Mouse (Mus musculus) CD8-positive naive resting alpha-beta T cell, adult 2 months (primary cell): Measurements from ENCODE around the gene Dtx3.
A peak's percentile ranks its signal among the peaks of the same experiment; 100 is the strongest.

Source experiments
- DNase-seq, 2 experiments: peaks; one replicate each; pipeline ENCODE4 v3.0.0; 2022; ENCODE audit warnings: low read depth in 2 of 2, low spot score in 2 of 2

Gene Dtx3

DNA sequence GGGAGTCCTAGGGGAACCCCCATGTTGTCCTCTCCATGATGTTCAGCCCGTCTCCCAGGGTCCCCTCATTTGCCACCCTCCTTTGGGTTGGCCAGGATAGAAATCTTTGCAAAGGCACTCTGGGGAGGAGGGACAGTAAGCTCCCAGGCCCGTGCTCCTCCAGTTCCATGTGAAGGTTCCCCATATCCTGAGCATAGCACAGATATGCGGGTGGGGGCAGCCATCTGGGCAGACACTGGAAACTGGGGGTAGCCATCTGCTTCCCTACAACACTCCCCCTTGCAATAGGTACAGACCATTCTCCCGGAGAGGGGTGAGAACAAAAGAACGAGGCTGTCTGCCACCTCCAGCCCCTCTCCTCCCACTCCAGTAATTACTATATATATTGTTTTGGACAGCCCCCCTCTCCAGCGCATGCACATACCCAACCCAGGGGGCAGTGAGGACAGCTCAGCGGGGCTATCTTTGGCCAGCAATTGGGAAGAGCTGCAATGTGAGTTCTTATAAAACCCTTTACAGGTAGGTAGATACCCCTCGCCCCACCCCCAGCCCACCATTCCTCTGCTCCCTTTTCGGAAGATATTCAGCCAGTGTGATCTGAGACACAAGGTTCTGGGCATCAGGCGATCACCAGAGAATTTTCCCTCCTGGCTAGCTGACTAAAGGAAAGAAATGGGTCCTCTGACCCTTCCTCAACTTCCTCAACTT is 8.0 kb downstream of the Dtx3 start:
- no peak for DNase-seq

DNA sequence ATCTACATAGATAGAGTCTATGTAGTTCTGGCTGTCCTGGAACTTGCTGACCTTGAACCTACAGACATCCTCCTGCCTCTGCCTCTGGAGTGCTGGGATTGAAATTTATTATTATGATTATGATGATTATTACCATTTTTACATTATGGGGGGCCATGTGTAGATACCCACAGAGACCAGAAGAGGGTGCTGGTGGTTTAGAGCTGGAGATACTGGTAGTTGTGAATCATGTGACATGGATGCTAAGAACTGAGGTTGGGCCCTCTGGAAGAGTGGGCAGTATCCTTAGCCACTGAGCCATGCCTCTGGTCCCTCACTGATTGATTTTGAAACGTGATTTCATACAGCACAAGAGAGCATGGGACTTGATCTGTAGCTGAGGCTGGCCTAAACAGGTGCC is 9.1 kb downstream of the Dtx3 start:
- DNase-seq = no peak

DNA sequence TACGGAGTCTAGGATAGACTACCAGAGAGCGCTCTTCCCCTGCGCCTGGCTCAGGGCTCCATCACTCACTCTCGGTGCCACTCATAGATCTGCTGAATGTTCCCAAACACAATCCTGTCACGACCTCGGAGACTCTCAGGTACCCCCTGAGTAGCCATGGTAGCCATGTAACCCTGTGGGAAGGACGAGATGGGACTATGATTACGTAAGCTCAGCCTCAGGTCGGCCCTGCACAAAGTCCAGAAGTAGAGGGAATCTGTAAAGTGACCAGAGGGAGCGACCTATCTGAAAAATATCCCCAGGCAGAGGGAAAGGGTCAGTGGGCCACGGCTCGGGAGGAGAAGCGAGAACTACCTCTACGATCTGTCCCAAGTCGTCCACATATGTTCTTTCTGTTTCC is 10.0 kb downstream of the Dtx3 start:
- no peak for DNase-seq

DNA sequence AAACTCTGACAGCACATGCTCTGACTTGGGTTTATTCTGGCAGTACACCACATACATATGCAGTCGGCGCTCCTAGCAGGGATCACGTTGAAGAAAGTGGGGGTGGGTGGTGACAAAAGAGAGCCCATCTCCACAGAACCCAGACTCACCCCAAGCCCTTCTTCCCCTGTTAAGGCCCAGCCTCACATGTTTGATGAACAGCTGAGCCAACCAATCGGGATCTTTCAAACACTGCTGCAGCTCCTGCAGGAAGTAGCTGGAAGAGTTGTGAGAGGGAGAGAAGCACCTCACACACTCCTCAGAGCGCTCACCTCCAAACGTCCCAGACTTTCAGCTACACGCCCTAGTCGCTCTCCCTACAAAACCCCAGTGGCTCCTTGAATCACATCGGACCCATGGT is 10.4 kb downstream of the Dtx3 start:
- no peak for DNase-seq

DNA sequence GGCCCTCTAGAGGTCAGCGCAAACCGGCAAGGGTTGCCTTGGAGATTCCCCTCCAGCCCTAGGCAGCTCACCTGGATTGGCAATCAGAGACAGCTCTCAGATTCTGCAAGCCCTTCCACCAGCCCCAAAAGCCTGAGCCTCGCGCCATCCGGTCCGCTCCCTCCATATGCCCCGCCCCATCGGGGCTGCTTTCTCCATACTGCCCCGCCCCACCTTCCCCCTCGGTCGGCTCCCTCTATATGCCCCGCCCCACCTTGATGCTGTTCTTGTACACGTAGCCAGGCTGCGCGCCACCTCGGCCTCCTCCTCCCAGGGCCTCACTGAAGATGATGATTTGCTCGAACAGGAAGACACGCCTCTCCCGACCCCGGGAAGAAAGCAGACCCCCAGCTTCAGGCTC is 11.8 kb downstream of the Dtx3 start:
- no peak for DNase-seq

DNA sequence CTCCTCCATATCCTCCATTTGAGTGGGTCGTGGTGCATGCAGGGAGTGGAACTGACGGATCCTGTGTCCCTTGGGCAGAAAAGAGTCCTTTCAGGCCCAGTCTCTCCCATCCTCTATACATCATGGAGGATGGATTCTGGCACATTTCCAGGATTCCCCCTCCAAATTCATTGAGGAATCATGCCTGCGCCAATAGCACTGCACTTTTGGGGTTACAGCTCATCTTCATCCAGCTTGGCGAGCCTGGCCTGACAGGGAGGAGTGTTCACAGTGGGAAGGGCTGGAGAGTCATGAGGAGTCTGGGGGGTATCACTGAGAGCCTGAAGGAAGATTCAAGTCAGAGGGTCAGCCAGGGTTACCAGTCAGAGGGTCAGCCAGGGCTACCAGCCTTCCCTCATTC is 12.9 kb downstream of the Dtx3 start:
- DNase-seq = no peak

DNA sequence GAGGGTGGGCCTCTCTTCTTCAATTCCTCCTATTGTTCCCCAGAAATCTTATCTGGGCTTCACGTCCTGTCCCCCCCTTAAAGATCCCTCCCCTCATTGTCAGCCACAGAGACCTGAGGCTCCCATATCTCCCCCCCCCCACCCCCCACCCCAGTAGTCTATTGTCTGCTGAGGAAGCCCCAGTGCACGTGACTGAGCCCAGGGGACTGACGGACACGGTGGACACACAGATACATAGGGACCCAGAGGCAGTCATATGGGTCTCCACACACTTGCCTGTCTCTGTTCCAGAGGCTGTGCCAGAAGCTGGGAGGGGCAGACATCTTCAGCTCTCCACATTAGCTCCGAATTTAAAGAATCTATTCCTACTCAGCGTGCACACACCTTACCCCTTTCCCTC is 14.0 kb downstream of the Dtx3 start:
- DNase-seq = no peak

DNA sequence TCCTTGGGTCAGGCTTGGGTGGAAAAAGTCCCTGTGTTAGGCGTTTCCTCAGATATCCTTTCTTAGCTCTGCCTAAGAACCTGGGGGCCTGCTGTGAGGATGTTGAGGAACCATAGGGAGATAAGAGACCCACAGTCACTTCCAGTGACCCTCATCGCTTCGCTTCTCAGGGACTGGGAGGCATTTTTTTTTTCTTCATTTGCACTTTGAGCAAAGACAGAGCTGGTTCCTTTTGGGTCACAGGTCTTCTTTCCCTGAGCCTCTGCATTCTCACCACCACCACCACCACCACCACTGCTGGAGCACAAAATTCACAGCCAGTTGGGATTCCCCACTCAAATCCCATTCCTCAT is 14.9 kb downstream of the Dtx3 start:
- no peak for DNase-seq

DNA sequence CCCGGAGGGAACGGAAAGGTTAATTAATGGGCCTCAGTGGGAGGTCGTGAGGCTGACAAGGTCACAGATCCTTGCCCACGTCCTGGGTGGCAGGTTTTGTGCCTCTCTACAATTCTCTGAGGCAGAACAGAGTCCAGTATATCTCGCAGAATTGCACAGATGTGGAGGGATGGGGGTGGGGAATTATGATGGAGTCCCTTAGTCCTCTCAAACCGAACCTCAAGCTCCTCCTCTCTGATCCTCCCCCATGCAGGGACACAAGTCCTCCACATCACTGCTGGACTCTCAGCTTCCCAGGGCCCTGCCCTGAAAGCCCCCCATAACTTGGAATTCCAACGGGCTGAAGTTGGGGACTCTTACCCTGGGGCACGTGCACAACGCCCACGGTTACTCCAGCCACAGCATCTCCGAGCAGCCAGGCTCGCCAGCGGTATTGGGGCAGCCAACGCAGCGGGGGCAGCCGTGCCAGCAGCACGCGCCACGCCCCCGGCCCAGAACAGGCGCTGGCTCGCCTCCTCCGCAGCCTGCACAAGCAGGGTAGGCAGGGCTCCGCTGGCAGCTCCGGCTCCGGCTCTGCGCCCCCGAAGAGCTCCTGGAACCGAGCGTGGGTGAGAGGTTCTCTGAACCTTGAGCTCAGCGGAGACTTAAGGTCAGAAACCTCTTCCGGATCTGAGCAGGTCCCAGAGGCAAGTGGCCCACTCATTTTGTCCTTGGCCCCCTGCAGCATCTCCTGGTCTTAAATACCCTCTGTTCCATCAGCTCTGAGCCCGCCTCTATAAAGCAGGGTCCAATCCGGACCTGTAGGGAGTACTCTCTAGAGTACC is 15.4 kb downstream of the Dtx3 start, which contains the start of gene Slc26a10:
Gene Slc26a10, minus strand, starts transcription at position 775 of the 824 bp plus-strand sequence.
- DNase-seq = no peak

DNA sequence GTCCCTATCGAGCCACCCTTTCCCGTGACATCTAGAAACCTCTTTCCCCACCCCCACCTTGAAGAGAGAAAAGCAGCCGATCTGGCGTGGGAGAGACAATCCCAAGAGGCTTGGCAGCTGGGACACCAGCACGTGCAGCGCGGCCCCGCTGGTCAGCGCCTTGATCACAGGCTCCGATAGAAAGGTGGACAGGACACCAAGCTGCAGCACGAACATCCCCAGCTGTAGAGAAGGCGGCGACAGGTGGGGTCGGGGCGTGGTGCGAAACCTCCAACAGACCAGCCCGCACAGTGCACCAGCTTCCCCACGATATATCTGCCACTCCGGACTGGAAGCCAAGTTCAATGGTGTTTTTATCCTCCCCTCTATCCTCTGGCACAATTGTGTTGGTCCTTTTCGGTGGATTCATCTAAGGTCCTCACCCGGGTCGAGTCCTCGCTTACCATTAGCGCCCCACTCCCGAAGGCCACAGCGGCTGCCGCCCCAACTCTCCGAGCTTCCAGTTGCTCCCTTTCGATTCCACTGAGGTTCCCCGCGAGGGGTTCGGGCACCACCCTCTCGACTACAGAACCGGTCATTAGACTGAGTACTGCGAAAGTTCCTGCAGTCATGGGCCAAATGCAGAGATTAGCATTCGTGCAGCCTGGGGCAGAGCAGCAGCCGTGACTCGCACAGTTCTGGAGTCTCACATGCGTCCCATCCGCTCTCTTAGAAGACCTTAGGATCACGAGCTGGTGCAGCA is 17.1 kb downstream of the Dtx3 start:
- no peak for DNase-seq

DNA sequence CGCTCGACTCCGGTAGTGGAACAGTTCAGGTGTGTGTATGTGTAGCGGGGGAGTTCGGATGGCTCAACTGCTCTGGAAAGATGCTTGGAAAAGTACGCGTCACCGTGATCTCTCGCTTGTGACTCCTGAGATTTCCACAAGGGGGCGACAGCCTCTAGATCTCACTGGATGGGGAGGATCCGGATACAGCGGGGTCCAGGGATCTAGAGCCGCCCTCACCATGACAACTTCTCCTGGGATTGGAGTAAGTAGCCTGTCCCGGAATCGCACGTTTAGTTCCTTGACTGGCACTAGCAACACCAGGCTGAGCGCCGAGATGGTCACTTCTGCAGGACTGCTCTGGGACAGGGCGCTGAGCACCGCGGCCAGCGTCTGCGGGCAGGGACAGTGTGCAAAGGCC is 17.8 kb downstream of the Dtx3 start:
- DNase-seq = no peak

DNA sequence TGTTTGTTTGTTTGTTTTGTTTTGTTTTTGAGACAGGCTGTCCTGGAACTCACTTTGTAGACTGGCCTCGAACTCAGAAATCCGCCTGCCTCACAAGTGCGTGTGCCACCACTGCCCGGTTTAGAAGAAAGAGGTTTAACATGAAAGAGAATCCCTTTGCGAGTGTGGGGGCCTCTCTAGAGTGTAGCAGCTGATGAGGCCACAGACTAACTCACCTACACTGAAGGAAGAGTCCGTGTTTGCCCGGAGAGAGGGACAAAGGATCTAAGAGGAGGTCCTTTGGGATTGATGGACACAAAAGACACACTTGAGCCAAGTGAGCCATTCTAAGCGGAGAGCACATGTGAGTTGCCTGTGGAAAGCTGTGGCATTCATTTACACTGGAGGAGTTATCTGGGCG is 18.3 kb downstream of the Dtx3 start:
- DNase-seq = no peak

DNA sequence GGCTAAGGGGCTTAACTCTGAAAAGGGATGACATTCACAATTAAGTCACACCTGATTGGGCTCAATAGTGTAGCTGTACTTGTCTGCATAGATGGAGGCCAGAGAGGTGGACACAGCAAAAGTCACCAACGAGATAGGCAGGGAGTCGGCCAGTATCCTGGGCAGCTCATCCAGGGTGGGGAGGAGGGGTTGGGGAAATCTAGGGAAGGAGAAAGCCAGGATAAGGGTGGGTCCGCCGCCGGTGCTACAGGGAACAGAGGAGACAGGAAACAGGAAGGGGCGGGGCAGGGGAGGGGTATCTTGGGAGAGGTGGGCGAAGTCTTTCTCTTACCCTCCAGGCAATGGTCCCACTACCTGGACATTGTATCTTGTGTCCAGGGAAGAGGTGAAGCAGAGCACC is 18.8 kb downstream of the Dtx3 start:
- no peak for DNase-seq

DNA sequence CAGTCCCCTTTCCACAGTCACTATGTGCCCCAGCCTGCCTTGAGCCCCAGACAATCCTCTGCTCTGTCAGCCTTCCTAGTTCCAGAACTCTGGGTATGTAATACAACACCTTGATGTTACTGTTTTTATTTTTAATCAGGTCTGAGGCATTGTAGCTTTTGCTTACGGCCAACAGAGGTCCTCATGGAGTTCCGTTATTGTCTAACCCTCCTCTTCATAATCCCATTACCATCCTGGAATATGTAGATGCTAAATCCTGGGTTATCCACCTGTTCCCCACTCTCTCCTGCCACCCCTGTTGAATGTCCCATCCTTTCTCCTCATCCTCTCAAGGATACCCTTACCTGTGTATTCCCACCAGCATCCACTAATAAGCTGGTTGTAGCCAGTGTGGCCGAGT is 19.3 kb downstream of the Dtx3 start:
- no peak for DNase-seq

DNA sequence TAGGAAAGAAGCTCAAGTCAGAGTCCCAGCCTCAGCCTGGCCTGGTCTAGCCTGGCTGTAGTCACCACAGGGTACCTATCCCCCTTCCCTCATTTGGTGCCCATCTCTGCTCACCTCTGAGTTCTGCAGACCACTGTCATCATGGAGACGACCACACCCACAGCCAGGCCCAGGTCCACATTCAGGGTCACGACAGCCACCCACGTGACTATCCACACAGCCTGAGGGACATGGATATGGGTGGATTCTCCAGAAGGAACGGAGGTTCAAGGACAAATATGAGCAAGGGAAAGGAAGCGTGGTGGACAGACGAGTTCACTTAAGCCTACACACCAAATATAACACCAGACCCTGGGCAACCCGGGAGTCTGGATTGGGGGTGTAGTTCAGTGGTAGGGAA is 21.4 kb downstream of the Dtx3 start:
- DNase-seq = no peak

DNA sequence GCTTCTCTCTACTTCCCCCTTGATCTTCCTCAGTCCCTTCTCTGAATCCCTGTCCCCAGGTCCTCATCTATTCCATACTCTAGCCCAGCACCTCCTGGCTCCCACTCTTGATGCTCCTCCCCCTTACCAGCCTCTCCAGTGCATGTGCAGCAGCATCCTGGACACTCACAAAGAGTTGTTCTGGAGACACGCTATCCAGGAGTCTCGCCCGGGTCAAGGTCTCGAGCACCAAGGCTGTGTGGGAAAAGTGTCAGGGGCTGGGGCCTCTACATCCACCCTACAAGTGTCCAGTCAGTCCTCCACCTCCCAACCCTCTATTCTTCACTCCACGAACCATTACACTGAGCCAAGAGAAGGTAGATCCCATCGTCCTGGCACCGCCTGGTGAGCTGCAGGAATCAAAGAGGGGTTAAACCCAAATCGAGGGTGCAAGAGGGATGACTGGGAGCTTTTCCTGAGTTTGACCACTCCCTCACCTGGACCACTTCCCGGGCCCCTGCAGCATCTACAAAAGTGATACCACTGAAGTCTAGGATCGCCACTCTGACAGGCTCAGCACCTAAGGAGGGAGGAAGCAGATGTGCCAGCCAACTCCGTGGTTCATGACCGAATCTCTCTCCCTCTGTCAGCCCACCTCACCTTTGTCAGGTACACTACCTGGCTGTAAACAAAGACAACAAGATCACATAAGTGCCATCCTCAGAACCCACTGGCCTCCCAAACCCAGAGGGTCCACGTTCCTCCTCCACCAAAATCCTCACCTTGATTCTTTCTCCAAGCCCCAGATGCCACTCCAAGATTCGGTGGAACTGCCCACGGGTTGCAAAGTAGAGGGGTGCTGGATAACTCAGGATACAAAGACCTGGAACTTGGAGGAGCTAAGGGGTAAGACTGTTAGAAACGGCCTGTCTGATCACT is 22.1 kb downstream of the Dtx3 start:
- DNase-seq = no peak

DNA sequence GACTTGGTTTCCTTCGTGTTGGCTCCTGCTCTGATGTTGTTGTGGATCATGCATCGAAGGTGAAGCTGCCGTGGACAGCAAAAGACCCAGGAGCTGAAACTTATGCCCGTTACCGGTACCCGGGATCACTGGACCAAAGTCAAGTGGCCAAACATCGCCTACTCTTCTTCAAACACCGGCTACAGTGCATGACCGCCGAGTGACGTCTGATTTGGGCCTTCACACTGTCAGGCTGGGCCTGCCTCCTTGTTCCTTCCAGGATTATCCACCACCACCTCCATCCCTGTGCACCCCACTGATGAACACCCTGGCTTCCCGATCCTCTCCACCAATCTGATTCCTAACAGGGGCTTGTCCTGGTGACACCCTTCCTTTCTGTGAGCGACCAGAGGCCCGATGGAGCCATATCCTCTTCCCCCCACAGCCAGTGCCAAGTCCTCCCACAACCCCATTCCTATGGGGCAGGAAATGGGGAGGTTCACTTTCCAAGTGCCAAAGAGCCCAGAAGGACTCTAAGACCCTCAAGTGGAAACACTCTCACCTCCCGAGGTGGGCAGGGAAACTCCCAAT is 23.8 kb downstream of the Dtx3 start:
- DNase-seq = no peak

DNA sequence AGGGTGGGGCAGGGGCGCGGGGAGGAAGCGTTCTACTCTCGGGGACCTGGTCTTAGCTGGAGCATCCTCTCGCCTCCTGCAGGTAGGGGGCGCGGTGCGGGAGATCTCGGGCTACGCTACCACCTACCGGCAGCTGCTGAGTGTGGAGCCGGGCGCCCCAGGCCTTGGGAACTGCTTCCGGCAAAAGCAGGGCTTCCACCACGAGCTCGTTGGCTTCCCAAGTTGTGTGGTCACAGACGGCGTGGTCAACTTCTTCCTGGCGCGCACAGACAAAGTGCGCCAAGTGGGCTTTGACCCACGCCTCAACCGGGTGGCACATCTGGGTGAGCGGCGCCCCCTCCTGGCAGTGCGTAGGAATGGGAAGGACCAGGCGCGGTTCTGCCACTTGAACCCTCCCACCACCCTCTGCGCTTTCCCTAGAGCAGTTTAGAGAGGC is 24.7 kb downstream of the Dtx3 start:
- peak; percentile 84 to 85 for DNase-seq

DNA sequence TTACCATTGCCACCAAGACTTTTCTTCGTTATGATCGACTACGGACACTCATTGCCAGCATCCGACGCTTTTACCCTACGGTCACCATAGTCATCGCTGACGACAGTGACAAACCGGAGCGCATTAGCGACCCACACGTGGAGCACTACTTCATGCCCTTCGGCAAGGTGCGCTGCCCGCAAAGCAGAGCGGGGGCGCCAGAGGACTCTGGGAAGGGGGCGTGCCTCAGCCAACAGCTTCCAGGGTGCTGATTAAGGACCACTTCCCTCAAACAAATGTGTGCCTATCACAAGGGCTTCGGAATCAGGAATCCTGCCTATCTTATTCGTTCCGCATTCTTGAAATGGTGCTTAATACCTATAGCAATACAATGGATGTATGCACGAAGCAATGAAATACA is 25.5 kb downstream of the Dtx3 start:
- DNase-seq = no peak

DNA sequence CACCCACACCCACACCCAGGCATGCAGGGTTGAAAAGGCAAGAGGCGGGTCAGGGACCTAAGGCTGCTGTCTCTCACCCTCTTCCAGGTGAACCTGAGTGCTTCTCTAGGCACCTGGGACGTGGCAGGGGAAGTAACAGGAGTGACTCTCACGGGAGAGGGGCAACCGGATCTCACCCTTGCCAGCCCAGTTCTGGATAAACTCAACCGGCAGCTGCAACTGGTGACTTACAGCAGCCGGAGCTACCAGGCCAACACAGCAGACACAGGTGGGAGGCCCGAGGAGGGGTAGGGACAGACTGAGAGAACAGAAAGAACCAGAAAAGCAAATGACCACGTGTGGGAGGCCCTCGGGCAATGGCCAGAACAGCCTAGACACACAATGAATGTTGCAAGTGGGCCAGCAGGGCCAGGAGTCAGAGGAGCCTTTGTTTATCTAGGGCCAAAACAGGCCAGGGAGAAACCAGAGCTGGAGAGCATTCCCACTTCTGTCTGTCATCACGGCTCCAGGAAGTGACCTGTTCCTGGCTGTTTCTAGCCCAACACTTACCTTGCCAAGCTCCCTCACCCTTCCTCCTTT is 27.8 kb downstream of the Dtx3 start:
- peak in 1 of 2 experiments; percentile 32 for DNase-seq
